8 mouse cellular contexts compared by ENCODE assay signal in the genomic region with DNA sequence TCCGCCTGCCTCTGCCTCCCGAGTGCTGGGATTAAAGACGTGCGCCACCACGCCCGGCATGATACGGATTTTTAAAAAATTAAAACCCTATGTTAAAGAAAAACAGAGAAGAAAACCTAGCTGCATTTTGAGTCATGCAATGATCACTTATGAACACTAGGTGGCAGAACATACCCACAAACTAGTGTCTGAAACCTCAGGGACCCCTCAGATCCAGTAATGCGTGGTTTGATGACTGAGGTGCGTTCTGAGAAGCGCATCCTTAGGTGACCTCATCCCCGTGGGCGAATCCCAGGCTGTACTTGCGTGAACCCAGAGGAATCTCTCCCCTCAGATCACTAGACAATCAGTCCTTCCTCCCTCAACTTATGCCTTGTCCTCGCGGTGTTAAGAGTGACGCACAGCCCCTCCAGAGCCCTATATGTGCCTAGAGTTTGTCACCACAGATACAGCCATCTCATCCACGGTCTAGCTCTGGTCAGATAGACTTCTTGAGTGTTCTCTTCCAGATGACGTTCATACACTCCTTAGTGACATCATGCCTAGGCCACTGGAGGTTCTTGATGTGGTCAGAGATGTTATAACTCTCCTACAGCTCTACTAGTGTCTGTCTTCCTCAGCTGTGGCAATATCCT. TPM values are rescaled to one million over a fixed set of nuclear protein-coding genes. Genes with fewer than 3 reads are reported as not detected.
DNase-seq lines count a peak whose midpoint lies in the region; ATAC-seq and TF ChIP-seq lines count a peak whose summit lies in the region.

No protein-coding gene starts in this region.

- H3K4me3 ChIP-seq in bone marrow, adult 2 months (replicated peaks; ENCODE audit: control insufficient read depth, low read depth, low read length), result no peak overlapping the region
- H3K4me3 ChIP-seq in kidney, embryonic 15.5 days (replicated peaks), result no peak overlapping the region

- DNase-seq in ovary, postnatal 14 days (ENCODE audit: low spot score), result peak; percentile 20
- DNase-seq in ovary, postnatal 10 days (ENCODE audit: low spot score), result no peak
- DNase-seq in frontal cortex, postnatal 14 days (ENCODE audit: low spot score in 2 of 2), result peak; percentile 26 to 39
- DNase-seq in lung, postnatal 36 days, result peak; percentile 25
- DNase-seq in right cerebral cortex, postnatal 10 days (ENCODE audit: low spot score in 2 of 2), result peak; percentile 68
- DNase-seq in spleen, postnatal 36 days (ENCODE audit: low spot score in 2 of 2), result no peak

- peak overlapping the region; percentile 43; the same call in 1 of the 2 replicates for H3K4me2 ChIP-seq in kidney, embryonic 15.5 days

- H3K36me3 ChIP-seq in kidney, embryonic 15.5 days, result no peaks in the 10 kb centered on the region

- H3K27ac ChIP-seq in bone marrow, adult 2 months (ENCODE audit: control insufficient read depth, insufficient read depth, low read depth, low read length, poor library complexity), result no peak overlapping the region
- no peak overlapping the region for H3K27ac ChIP-seq in kidney, embryonic 15.5 days

- H3K27me3 ChIP-seq in kidney, embryonic 15.5 days, result no peaks in the 10 kb centered on the region

- peak overlapping the region; percentile 38; the same call in 1 of the 2 replicates for H3K9ac ChIP-seq in kidney, embryonic 15.5 days

- H3K9me3 ChIP-seq in kidney, embryonic 15.5 days (replicated peaks), result no peaks in the 10 kb centered on the region

- 21% methylated on average over 18 of the region's 18 CpGs for WGBS in bone marrow, adult 2 months
- 21% methylated on average over 18 of the region's 18 CpGs for WGBS in kidney, embryonic 15.5 days

- no peak for TF ChIP-seq POLR2A in bone marrow, adult 2 months (IDR thresholded peaks at IDR 0.05; ENCODE audit: borderline replicate concordance, control insufficient read depth, low read depth, low read length)

- peak; percentile 31; the same call in 1 of the 2 replicates for TF ChIP-seq CTCF in bone marrow, adult 2 months (IDR thresholded peaks at IDR 0.05; ENCODE audit: control insufficient read depth, insufficient read depth, low read length)

- H3K4me1 ChIP-seq in bone marrow, adult 2 months (ENCODE audit: control insufficient read depth, insufficient read depth, low read length), result no peaks in the 10 kb centered on the region
- peaks cover 31% of the 10 kb centered on the region for H3K4me1 ChIP-seq in kidney, embryonic 15.5 days

- peak; percentile 50; the same call in 1 of the 2 replicates for ATAC-seq in kidney, embryonic 15.5 days (replicated peaks; ENCODE audit: low FRiP score)

RNA-seq across cellular contexts. Expression of a gene that starts 14.9 kb away (rescaled TPM):
- polyA plus RNA-seq in bone marrow, adult 2 months (2011; ENCODE audit: insufficient read depth, insufficient read length, low replicate concordance, missing spikeins), result 10.0 and 15.6 TPM in 2 replicates
- 19.9 and 23.0 TPM in 2 replicates for polyA plus RNA-seq in kidney, embryonic 15.5 days (2015; fragmentation: Nextera tagmentation; extraction: Ambion mirVana)

RNA-seq across cellular contexts. Expression of a gene that starts 59.9 kb away (rescaled TPM):
- 1.4 and 3.2 TPM in 2 replicates for polyA plus RNA-seq in bone marrow, adult 2 months (2011; ENCODE audit: insufficient read depth, insufficient read length, low replicate concordance, missing spikeins)
- 1.7 and 2.2 TPM in 2 replicates for polyA plus RNA-seq in kidney, embryonic 15.5 days (2015; fragmentation: Nextera tagmentation; extraction: Ambion mirVana)

Comparison
In these comparisons a context has a peak if more than half of its experiments do, and no peak if none do; other contexts are left out.
1. DNase-seq: peak in ovary, postnatal 14 days (single experiment), frontal cortex, postnatal 14 days (2 of 2), lung, postnatal 36 days (single experiment) and right cerebral cortex, postnatal 10 days (2 of 2); none in ovary, postnatal 10 days (single experiment) and spleen, postnatal 36 days (0 of 2).